Mouse (Mus musculus): ENCODE measurements at regions not wholly inside any gene's neighbourhood (a gene's known extent, or its start where the extent isn't known, plus 50 kb on each side); places are given as distances from the start of the nearest gene placed in this dataset.

DNA sequence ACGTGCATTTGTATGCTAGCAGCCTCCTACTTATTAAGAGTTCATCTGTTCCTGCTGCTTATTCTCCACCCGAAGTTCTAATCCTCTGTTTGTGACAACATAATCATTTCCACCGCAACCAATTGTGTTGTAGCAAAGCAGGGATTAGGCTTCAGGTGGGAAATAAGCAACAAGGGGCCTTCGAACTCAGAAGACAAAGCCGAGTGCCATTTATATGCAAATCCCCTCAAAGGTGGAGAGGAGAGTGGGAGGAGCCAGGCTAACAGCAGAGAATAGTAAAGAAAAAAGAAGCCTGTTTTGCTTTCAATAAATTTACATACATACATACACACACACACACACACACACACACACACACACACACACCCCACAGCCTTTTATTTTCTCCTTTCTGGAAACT is 388.6 kb downstream of the Serpinb8 start:
- ChIA-PET CTCF (interaction anchor here (1.2 kb wide), 1 partner anchor 23 kb away, joined by 3 read pairs; no protein-coding TSS in a partner anchor), POLR2A (no interaction called here)
- DNase-seq (ENCODE audit: low read depth, low spot score) (no peak), ATAC-seq (no peak)
- no peak for TF ChIP-seq CTCF (IDR thresholded peaks at IDR 0.05)
- no peaks in the 10 kb centered on the region for H3K27me3 ChIP-seq
- in situ Hi-C loops (cut with MboI; ENCODE audit: low pct_unique_long_range_greater_than_20kb), result no loop called here

DNA sequence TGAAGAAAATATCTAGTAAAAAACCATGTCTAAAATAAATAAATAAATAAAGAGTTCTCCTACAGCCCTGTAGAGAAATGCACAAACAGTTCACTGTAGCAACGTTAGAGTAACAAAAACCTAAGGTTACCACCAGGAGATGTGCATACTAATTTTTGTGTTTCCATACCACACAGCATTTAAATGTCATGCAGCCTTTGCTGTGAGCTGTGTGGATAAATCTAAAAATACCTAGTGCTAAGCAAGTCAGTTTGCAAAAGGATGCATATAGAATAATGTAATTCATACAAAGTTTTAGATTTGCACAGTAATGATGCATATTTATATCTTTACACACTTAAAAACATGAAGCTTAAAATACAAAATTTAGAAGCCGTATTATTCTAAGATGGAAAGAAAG is 395.8 kb downstream of the Serpinb8 start:
- ATAC-seq (no peak), DNase-seq (ENCODE audit: low read depth, low spot score) (no peak)
- no peak for TF ChIP-seq CTCF (IDR thresholded peaks at IDR 0.05)
- H3K27me3 ChIP-seq, result no peaks in the 10 kb centered on the region
- POLR2A ChIA-PET, result no interaction called here
- in situ Hi-C loops (cut with MboI; ENCODE audit: low pct_unique_long_range_greater_than_20kb), result no loop called here
- CTCF ChIA-PET, result interaction anchor here (2.5 kb wide), 1 partner anchor 10 kb away, joined by 7 read pairs; no protein-coding TSS in a partner anchor

DNA sequence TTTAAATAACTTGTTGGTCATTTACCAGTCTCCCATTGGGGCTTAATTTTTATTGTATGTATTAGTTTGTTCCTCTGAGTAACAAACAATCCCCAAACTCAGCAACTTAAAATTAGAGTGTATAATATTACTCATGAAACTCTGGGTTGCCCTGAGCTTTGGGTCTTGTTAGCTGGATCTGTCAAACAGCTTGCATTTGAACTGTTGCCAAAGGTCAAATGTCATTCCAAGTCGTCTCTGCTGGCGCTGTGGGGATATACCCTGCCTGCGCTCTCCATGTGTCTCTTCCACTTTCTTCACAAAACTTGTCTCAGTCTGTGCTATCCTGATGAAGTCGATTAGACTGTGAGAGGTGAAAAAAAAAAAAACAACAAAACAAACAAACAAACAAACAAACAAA is 398.3 kb downstream of the Serpinb8 start:
- ATAC-seq (no peak), DNase-seq (ENCODE audit: low read depth, low spot score) (no peak)
- ChIA-PET CTCF (no interaction called here), POLR2A (no interaction called here)
- in situ Hi-C loops (cut with MboI; ENCODE audit: low pct_unique_long_range_greater_than_20kb), result no loop called here
- TF ChIP-seq CTCF (IDR thresholded peaks at IDR 0.05), result no peak
- H3K27me3 ChIP-seq, result no peaks in the 10 kb centered on the region

DNA sequence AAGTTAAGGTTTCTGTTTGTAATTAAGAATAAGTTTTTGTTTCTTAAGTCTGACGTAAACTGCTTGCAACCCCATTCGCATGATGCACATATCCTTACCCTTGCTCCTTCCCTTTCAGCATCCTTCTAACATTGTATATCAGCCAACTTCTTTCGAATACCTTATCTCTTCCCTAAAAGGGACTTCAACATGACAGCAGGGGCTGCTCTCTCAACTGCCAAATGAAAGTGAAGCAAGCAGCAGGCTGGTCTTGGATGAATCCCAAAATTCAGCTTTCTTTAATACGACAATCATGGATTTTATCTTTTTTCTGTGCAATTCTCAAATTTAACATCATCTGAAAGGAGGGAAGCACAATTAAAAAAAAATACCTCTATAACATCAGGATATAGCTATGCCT is 403.2 kb downstream of the Serpinb8 start:
- H3K27me3 ChIP-seq, result no peaks in the 10 kb centered on the region
- in situ Hi-C loops (cut with MboI; ENCODE audit: low pct_unique_long_range_greater_than_20kb), result no loop called here
- TF ChIP-seq CTCF (IDR thresholded peaks at IDR 0.05), result no peak
- no peak for ATAC-seq
- DNase-seq (ENCODE audit: low read depth, low spot score), result no peak
- ChIA-PET CTCF (interaction anchor here (1.1 kb wide), 1 partner anchor 13 kb away, joined by 3 read pairs; no protein-coding TSS in a partner anchor), POLR2A (no interaction called here)

DNA sequence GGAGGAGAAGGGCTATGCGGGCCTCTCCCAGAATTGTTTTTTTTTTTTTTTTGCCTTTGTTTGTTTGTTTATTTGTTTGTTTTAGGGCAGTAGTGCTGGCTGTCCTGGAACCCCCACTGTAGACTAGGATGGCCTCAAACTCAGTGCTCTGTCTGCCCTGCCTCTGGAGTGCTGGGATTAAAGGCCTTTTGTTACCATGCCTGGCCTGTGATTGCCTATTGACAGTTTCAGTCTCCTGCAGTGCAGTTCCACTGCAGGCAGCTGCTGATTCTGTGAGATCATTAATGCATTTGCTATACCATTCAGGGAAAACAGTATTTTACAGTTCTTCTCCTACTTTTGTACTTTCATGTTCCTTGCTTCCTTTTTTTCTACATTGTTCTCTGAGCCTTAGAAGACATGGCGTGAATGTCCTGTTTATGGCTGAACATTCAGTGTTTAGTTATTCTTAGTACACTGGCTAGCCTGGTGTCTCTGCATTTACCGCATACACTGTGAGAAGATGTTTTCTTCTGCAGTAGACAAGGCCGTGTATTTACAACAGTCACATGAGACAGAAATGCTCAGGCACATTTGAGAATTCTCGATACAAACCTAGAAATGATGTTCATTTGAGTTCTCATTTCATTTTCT is 434.0 kb downstream of the Serpinb8 start:
- no peak for ATAC-seq
- no peaks in the 10 kb centered on the region for H3K27me3 ChIP-seq
- POLR2A ChIA-PET, result no interaction called here
- in situ Hi-C loops (cut with MboI; ENCODE audit: low pct_unique_long_range_greater_than_20kb), result no loop called here
- no peak for DNase-seq (ENCODE audit: low read depth, low spot score)
- CTCF ChIA-PET, result no interaction called here
- no peak for TF ChIP-seq CTCF (IDR thresholded peaks at IDR 0.05)

DNA sequence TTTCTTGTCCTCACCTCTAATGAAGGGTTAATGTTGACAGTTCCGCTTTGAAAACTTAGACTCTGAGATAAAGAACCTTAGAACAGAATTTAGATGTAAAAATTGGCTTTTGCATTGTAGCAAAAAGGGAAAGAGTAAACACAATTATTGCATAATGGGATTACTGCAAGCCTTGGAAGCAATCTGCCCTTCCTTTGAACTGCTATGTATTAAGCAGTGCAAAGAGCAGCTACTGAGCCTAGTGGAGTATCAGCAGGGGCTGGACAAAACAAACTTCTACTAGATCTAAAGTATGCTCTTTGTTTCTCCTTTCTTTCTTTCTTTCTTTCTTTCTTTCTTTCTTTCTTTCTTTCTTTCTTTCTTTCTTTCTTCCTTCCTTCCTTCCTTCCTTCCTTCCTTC is 434.9 kb downstream of the Serpinb8 start:
- H3K27me3 ChIP-seq, result no peaks in the 10 kb centered on the region
- POLR2A ChIA-PET, result no interaction called here
- no peak for ATAC-seq
- in situ Hi-C loops (cut with MboI; ENCODE audit: low pct_unique_long_range_greater_than_20kb), result no loop called here
- no peak for DNase-seq (ENCODE audit: low read depth, low spot score)
- TF ChIP-seq CTCF (IDR thresholded peaks at IDR 0.05), result no peak
- CTCF ChIA-PET, result no interaction called here

DNA sequence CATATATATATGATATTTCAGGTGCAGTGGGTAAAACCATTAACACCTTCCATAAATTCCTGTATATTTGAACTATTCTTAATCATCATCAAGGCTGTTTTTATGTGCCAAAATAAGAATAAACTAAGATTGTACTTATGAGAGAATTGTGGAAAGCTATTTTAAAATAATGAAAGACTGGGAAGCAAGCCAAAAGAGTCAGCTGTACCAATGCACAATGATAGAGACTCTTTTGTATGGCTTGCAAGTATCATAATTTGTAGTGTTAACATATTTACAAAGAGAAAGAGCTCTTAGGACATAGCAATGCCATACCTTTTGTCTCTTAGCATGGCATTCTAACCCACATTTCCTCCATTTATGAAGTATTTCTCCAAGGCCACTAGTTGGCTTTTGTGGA is 436.7 kb downstream of the Serpinb8 start:
- H3K27me3 ChIP-seq, result no peaks in the 10 kb centered on the region
- CTCF ChIA-PET, result interaction anchor here (0.8 to 2.4 kb wide), 2 partner anchors 9 to 11 kb away, joined by 3 to 9 read pairs; no protein-coding TSS in a partner anchor
- DNase-seq (ENCODE audit: low read depth, low spot score), result no peak
- POLR2A ChIA-PET, result no interaction called here
- no peak for TF ChIP-seq CTCF (IDR thresholded peaks at IDR 0.05)
- ATAC-seq, result no peak
- in situ Hi-C loops (cut with MboI; ENCODE audit: low pct_unique_long_range_greater_than_20kb), result no loop called here

DNA sequence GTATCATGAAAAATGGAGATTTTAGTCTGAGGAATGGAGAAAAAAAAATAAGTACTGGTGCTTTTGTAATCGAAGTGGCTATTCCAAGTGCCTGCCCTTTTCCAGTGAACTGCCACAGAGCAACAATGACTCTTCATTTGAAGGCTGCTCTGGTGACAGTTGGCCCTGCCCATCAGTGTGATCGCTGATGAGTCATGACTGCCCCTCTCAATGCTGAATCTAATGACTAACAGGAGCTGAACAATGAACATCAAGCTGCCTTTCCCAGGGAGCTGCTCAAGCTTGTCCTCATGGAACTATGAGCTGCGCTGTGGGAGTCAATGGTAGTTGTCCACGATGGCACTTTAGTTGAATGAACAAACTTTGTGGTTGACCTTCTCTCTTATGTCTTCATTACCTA is 456.4 kb downstream of the Serpinb8 start:
- in situ Hi-C loops (cut with MboI; ENCODE audit: low pct_unique_long_range_greater_than_20kb), result no loop called here
- POLR2A ChIA-PET, result no interaction called here
- no peaks in the 10 kb centered on the region for H3K27me3 ChIP-seq
- DNase-seq (ENCODE audit: low read depth, low spot score) (no peak), ATAC-seq (no peak)
- CTCF ChIA-PET, result no interaction called here
- no peak for TF ChIP-seq CTCF (IDR thresholded peaks at IDR 0.05)

DNA sequence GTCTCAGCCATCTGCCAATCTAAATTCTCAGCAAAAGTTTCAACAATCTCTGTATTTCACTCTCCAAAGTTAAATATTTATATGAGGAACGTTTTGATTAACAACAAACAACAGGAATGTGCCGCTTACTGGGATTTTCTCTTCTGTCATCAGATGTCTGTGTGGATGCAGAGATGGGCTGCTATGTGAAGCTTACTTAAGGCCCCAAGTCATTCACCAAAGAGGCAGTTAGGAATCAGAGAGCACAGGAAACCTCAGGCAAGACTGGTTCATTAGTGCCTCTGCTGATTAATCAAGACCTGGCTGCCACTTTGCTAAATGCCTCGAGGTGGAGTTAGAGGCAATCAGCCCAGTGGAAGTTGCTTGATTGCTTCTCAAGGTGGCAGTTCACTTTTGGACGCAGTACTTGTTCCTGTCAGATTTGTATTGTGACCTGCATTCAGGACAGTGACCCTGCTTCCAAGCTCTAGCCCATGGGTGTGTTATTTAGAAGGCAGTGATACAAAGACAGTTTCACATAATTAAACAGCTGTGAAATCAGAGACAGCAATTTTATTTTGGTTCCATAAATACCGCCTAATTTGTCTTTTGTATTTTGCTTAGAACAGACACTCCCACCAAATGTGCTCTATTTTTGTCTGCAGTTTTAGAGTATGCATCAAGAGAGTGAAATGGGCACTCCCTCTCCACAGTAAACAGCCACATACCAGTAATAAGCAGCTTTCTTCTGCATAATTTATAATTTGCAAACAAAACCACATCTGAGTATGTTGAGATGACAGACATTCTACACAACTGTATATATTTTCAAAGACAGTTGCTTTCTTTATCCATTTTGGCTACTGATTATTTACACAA is 457.3 kb downstream of the Serpinb8 start:
- ChIA-PET POLR2A (no interaction called here), CTCF (no interaction called here)
- ATAC-seq (no peak), DNase-seq (ENCODE audit: low read depth, low spot score) (no peak)
- TF ChIP-seq CTCF (IDR thresholded peaks at IDR 0.05), result no peak
- H3K27me3 ChIP-seq, result no peaks in the 10 kb centered on the region
- in situ Hi-C loops (cut with MboI; ENCODE audit: low pct_unique_long_range_greater_than_20kb), result no loop called here

DNA sequence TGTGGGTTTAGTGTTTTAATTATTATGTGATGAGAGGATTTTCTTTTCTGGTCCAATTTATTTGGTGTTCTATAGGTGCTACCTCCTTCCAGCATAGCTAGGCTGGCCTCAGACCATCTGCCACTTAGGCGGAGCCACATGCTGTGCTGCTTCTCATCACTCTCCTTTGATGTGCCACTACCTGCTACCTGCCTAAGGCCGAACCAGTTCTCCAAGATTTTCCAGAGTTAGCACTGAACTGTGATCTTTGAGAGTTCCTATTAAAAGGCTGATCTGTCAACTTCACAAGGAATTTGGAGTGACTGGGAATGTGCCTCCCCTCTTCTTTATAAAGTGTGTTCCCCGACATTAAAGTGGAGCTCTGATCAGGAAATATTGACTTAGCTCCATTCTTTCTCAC is 504.8 kb downstream of the Serpinb8 start:
- no peak for TF ChIP-seq CTCF (IDR thresholded peaks at IDR 0.05)
- in situ Hi-C loops (cut with MboI; ENCODE audit: low pct_unique_long_range_greater_than_20kb), result no loop called here
- DNase-seq (ENCODE audit: low read depth, low spot score), result no peak
- ChIA-PET POLR2A (no interaction called here), CTCF (no interaction called here)
- no peak for ATAC-seq
- H3K27me3 ChIP-seq, result no peaks in the 10 kb centered on the region

DNA sequence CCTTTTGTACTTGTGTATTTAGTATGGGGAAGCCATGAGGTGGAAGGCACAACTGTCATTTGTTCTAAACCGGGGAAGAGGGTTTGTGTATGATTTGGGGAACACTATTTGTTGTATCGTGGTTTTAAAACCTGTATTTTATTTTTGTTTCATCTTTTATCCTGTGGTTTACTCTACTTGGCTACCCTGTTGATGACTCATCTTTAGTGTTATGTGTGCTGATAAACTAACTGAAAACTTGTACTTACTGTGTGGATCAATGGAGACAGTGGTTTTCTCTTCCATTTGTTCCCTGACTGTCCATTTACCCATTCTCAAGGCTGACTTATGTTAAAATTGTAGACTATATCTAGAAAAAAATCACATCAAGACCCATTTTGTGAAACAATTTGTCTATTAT is 512.8 kb downstream of the Serpinb8 start:
- ChIA-PET POLR2A (no interaction called here), CTCF (interaction anchor here (1.0 kb wide), 1 partner anchor 69 kb away, joined by 3 read pairs; no protein-coding TSS in a partner anchor)
- TF ChIP-seq CTCF (IDR thresholded peaks at IDR 0.05), result no peak
- DNase-seq (ENCODE audit: low read depth, low spot score), result no peak
- peak; percentile 86 for ATAC-seq
- H3K27me3 ChIP-seq, result no peaks in the 10 kb centered on the region
- in situ Hi-C loops (cut with MboI; ENCODE audit: low pct_unique_long_range_greater_than_20kb), result no loop called here

All from Patski (cell line).